Mouse (Mus musculus): ENCODE results near the gene Trp53.

GRCm38 (mm10) chr11:69604795-69605664 is 24.9 kb downstream of the Trp53 start:
- TF ChIP-seq POLR2A (IDR thresholded peaks at IDR 0.05; ENCODE audit: borderline replicate concordance, extremely low read depth, insufficient read depth, insufficient read length, poor library complexity, severe bottlenecking) (no peak), CTCF (IDR thresholded peaks at IDR 0.05; ENCODE audit: borderline replicate concordance, extremely low read depth, insufficient read depth, insufficient read length) (no peak)

Measured in brain, embryonic 14.5 days (tissue).